Mouse (Mus musculus) neural tube, embryonic 14.5 days (tissue): Measurements from ENCODE around the gene Spata13. TPM values are rescaled to one million over a fixed set of nuclear protein-coding genes. Genes with fewer than 3 reads are reported as not detected.

Experiments
- ATAC-seq: fragments of 200-750 bp; cut with Nextera tagmentation; 2 replicates; pipeline ENCODE4 v1.8.0; 2017; ENCODE audit warnings: low read depth, mild to moderate bottlenecking, moderate TSS enrichment, moderate library complexity
- H3K27ac ChIP-seq: fragments of 300-500 bp; sonication (generic); 2 replicates; pipeline ENCODE4 v1.5.1; 2014; ENCODE audit warnings: low read depth, mild to moderate bottlenecking, control low read depth, low read length, moderate library complexity, mixed read lengths
- H3K27me3 ChIP-seq: fragments of 300-500 bp; sonication (generic); 2 replicates; pipeline ENCODE4 v1.6.1; 2014; ENCODE audit warnings: low read length; ENCODE audit not compliant: control insufficient read depth, insufficient read depth
- H3K36me3 ChIP-seq: fragments of 300-500 bp; sonication (generic); 2 replicates; pipeline ENCODE4 v1.6.1; 2014; ENCODE audit warnings: low read length, mixed read lengths; ENCODE audit not compliant: control insufficient read depth, insufficient read depth
- H3K4me1 ChIP-seq: fragments of 300-500 bp; sonication (generic); 2 replicates; pipeline ENCODE4 v1.6.1; 2014; ENCODE audit warnings: low read length; ENCODE audit not compliant: control insufficient read depth, insufficient read depth
- H3K4me2 ChIP-seq: fragments of 300-500 bp; sonication (generic); 2 replicates; pipeline ENCODE4 v1.6.1; 2014; ENCODE audit warnings: mild to moderate bottlenecking, low read depth, low read length, control low read depth
- H3K4me3 ChIP-seq: fragments of 300-500 bp; sonication (generic); 2 replicates; pipeline ENCODE4 v1.5.1; 2014; ENCODE audit warnings: low read depth, low read length, control low read depth, mixed read lengths
- H3K9ac ChIP-seq: fragments of 300-500 bp; sonication (generic); replicated peaks from 2 replicates; pipeline ENCODE4 v1.6.1; 2014; ENCODE audit warnings: low read depth, mild to moderate bottlenecking, control low read depth, low read length, mixed read lengths
- H3K9me3 ChIP-seq: fragments of 300-500 bp; sonication (generic); 2 replicates; pipeline ENCODE4 v1.6.1; 2016; ENCODE audit warnings: low read length; ENCODE audit not compliant: control insufficient read depth
- WGBS: fragments of 180-500 bp; shearing (Covaris S2); extraction: QIAGEN DNeasy Blood & Tissue Kit; methylation state at CpG from one replicate; pipeline ENCODE4 v1.1.7; 2014; 5-methylcytosine and 5-hydroxymethylcytosine counted together
- polyA plus RNA-seq: library from polyadenylated mRNA; unstranded; fragments of >200 nt; fragmentation: Nextera tagmentation; extraction: Ambion mirVana; gene quantifications from 2 replicates; pipeline ENCODE4 v1.2.1, GENCODE M21; 2014

The Spata13 gene
- polyA plus RNA-seq, 1 experiment from 2014 or later: 26.5 TPM

- no peak overlapping the region for H3K4me3 ChIP-seq
- no peak overlapping the region for H3K9ac ChIP-seq
- H3K27me3 ChIP-seq: no peaks in the 10 kb centered on the region
- no peak overlapping the region for H3K4me2 ChIP-seq
- ATAC-seq: no peak
- H3K27ac ChIP-seq: no peak overlapping the region
- H3K9me3 ChIP-seq: no peaks in the 10 kb centered on the region
- WGBS: 87% methylated on average over 1 of the region's 1 CpGs
- no peaks in the 10 kb centered on the region; the same call in 1 of the 2 replicates for H3K4me1 ChIP-seq
- H3K36me3 ChIP-seq: no peaks in the 10 kb centered on the region
Observed at GRCm38 (mm10) chr14:60648956-60649355, 15.2 kb downstream of the Spata13 start.

GRCm38 (mm10) chr14:60653184-60653583 lies 19.4 kb downstream of the Spata13 start:
- Histone ChIP-seq H3K4me1 (no peaks in the 10 kb centered on the region; the same call in none of the 2 replicates), H3K9me3 (no peaks in the 10 kb centered on the region), H3K4me2 (no peak overlapping the region), H3K27ac (peak overlapping the region; percentile 61; the same call in 1 of the 2 replicates), H3K9ac (no peak overlapping the region), H3K36me3 (no peaks in the 10 kb centered on the region), H3K4me3 (no peak overlapping the region), H3K27me3 (no peaks in the 10 kb centered on the region)
- no peak for ATAC-seq
- 76% methylated on average over 4 of the region's 4 CpGs for WGBS

- WGBS: 88% methylated on average over 5 of the region's 5 CpGs
- H3K9me3 ChIP-seq: no peaks in the 10 kb centered on the region
- H3K9ac ChIP-seq: no peak overlapping the region
- H3K27me3 ChIP-seq: no peaks in the 10 kb centered on the region
- H3K4me1 ChIP-seq: no peaks in the 10 kb centered on the region; the same call in none of the 2 replicates
- ATAC-seq: no peak
- H3K4me3 ChIP-seq: no peak overlapping the region
- no peaks in the 10 kb centered on the region for H3K36me3 ChIP-seq
- H3K4me2 ChIP-seq: no peak overlapping the region
- H3K27ac ChIP-seq: no peak overlapping the region
Observed at GRCm38 (mm10) chr14:60653977-60654376, 20.2 kb downstream of the Spata13 start.

GRCm38 (mm10) chr14:60654708-60655107 lies 20.9 kb downstream of the Spata13 start:
- 0 out of 2 replicates have a peak, but pooled peaks have one; percentile 10 for ATAC-seq
- H3K9ac ChIP-seq: no peak overlapping the region
- no peak overlapping the region for H3K4me3 ChIP-seq
- WGBS: 62% methylated on average over 11 of the region's 11 CpGs
- H3K27me3 ChIP-seq: no peaks in the 10 kb centered on the region
- H3K4me1 ChIP-seq: no peaks in the 10 kb centered on the region; the same call in none of the 2 replicates
- no peaks in the 10 kb centered on the region for H3K36me3 ChIP-seq
- no peaks in the 10 kb centered on the region for H3K9me3 ChIP-seq
- H3K27ac ChIP-seq: no peak overlapping the region
- H3K4me2 ChIP-seq: no peak overlapping the region

GRCm38 (mm10) chr14:60655941-60656700 lies 22.3 kb downstream of the Spata13 start:
- Histone ChIP-seq H3K4me3 (no peak overlapping the region), H3K36me3 (no peaks in the 10 kb centered on the region)
- no peak for ATAC-seq

GRCm38 (mm10) chr14:60656701-60657085 lies 22.9 kb downstream of the Spata13 start:
- H3K4me3 ChIP-seq: no peak overlapping the region
- no peaks in the 10 kb centered on the region for H3K36me3 ChIP-seq
- peak overlapping the region; percentile 24; the same call in 1 of the 2 replicates for H3K27ac ChIP-seq
- no peak overlapping the region for H3K4me2 ChIP-seq
- no peaks in the 10 kb centered on the region; the same call in none of the 2 replicates for H3K4me1 ChIP-seq
- ATAC-seq: no peak
- H3K27me3 ChIP-seq: no peaks in the 10 kb centered on the region
- WGBS: 66% methylated on average over 11 of the region's 11 CpGs
- H3K9me3 ChIP-seq: no peaks in the 10 kb centered on the region
- no peak overlapping the region for H3K9ac ChIP-seq

More at GRCm38 (mm10) chr14:60655941-60656700, 22.3 kb downstream of the Spata13 start:
- H3K9me3 ChIP-seq: no peaks in the 10 kb centered on the region
- H3K27ac ChIP-seq: peak overlapping the region; percentile 24; the same call in 1 of the 2 replicates
- no peaks in the 10 kb centered on the region; the same call in none of the 2 replicates for H3K4me1 ChIP-seq
- WGBS: 73% methylated on average over 15 of the region's 15 CpGs
- no peaks in the 10 kb centered on the region for H3K27me3 ChIP-seq
- no peak overlapping the region for H3K4me2 ChIP-seq
- H3K9ac ChIP-seq: no peak overlapping the region

GRCm38 (mm10) chr14:60657891-60658290 lies 24.1 kb downstream of the Spata13 start:
- Histone ChIP-seq H3K4me1 (no peaks in the 10 kb centered on the region; the same call in none of the 2 replicates), H3K27me3 (no peaks in the 10 kb centered on the region), H3K9ac (no peak overlapping the region), H3K4me3 (no peak overlapping the region), H3K36me3 (no peaks in the 10 kb centered on the region), H3K4me2 (no peak overlapping the region), H3K27ac (no peak overlapping the region), H3K9me3 (no peaks in the 10 kb centered on the region)
- no peak for ATAC-seq
- 83% methylated on average over 2 of the region's 2 CpGs for WGBS

GRCm38 (mm10) chr14:60659498-60659897 lies 25.7 kb downstream of the Spata13 start:
- ATAC-seq: no peak
- Histone ChIP-seq H3K9ac (no peak overlapping the region), H3K4me2 (no peak overlapping the region), H3K4me3 (no peak overlapping the region), H3K27me3 (no peaks in the 10 kb centered on the region), H3K27ac (no peak overlapping the region), H3K4me1 (peaks cover under 1% of the 10 kb centered on the region), H3K36me3 (no peaks in the 10 kb centered on the region), H3K9me3 (no peaks in the 10 kb centered on the region)
- WGBS: 78% methylated on average over 8 of the region's 8 CpGs

- no peaks in the 10 kb centered on the region for H3K9me3 ChIP-seq
- H3K27ac ChIP-seq: no peak overlapping the region
- H3K4me2 ChIP-seq: no peak overlapping the region
- H3K4me1 ChIP-seq: peaks cover 3% of the 10 kb centered on the region
- no peak overlapping the region for H3K9ac ChIP-seq
- no peak overlapping the region for H3K4me3 ChIP-seq
- no peaks in the 10 kb centered on the region for H3K27me3 ChIP-seq
- ATAC-seq: no peak
- H3K36me3 ChIP-seq: no peaks in the 10 kb centered on the region
- WGBS: 94% methylated on average over 8 of the region's 8 CpGs
Observed at GRCm38 (mm10) chr14:60660591-60660990, 26.8 kb downstream of the Spata13 start.
